Mouse (Mus musculus) kidney, adult 2 months (tissue): ENCODE measurements at regions not wholly inside any gene's neighbourhood (a gene's known extent, or its start where the extent isn't known, plus 50 kb on each side); places are given as distances from the start of the nearest gene placed in this dataset.

Experiments
- DNase-seq: peaks from one replicate; pipeline ENCODE4 v3.0.0; 2021
- H3K27ac ChIP-seq: fragments of 200-500 bp; 2 replicates; pipeline ENCODE4 v1.5.1; 2012; ENCODE audit warnings: low read depth, low read length, control low read depth, inconsistent platforms; ENCODE audit not compliant: insufficient read depth
- H3K27me3 ChIP-seq: fragments of 200-500 bp; replicated peaks from 2 replicates; pipeline ENCODE4 v1.6.1; 2012; ENCODE audit warnings: mild to moderate bottlenecking, moderate library complexity, low read length, inconsistent platforms; ENCODE audit not compliant: control insufficient read depth, insufficient read depth
- H3K36me3 ChIP-seq: fragments of 200-500 bp; 2 replicates; pipeline ENCODE4 v1.6.1; 2012; ENCODE audit warnings: mild to moderate bottlenecking, moderate library complexity, low read length, inconsistent platforms; ENCODE audit not compliant: control insufficient read depth, insufficient read depth
- H3K4me1 ChIP-seq: fragments of 200-500 bp; 2 replicates; pipeline ENCODE4 v1.6.1; 2011; ENCODE audit warnings: low read length; ENCODE audit not compliant: control insufficient read depth, insufficient read depth
- H3K4me3 ChIP-seq: fragments of 200-500 bp; 2 replicates; pipeline ENCODE4 v1.5.1; 2011; ENCODE audit warnings: mild to moderate bottlenecking, low read depth, low read length, control low read depth; ENCODE audit not compliant: insufficient read depth
- CTCF ChIP-seq: fragments of 200-500 bp; conservative IDR thresholded peaks from 2 replicates; pipeline ENCODE4 v1.5.1; 2011; ENCODE audit warnings: low read depth, mild to moderate bottlenecking, control low read depth, low read length, moderate library complexity, mixed read lengths; ENCODE audit not compliant: insufficient read depth, insufficient read length
- POLR2A ChIP-seq: fragments of 200-500 bp; IDR thresholded peaks from one replicate; pipeline ENCODE4 v1.6.1; 2011; ENCODE audit warnings: low read depth, low read length, control low read depth
- WGBS: fragments of 180-500 bp; shearing (Covaris S2); methylation state at CpG from one replicate; pipeline ENCODE4 v1.1.7; 2018; 5-methylcytosine and 5-hydroxymethylcytosine counted together

- H3K27me3 ChIP-seq: no peaks in the 10 kb centered on the region
- 29% methylated on average over 2 of the region's 2 CpGs for WGBS
- no peaks in the 10 kb centered on the region for H3K36me3 ChIP-seq
- H3K27ac ChIP-seq: no peak overlapping the region
- no peak for DNase-seq
- no peak overlapping the region for H3K4me3 ChIP-seq
- TF ChIP-seq POLR2A (no peak), CTCF (no peak)
- no peaks in the 10 kb centered on the region for H3K4me1 ChIP-seq
Observed at GRCm38 (mm10) chr7:63020042-63020441, 192.3 kb downstream of the Chrna7 start.

- no peak overlapping the region for H3K27ac ChIP-seq
- H3K4me1 ChIP-seq: no peaks in the 10 kb centered on the region
- no peaks in the 10 kb centered on the region for H3K36me3 ChIP-seq
- DNase-seq: no peak
- 78% methylated on average over 2 of the region's 2 CpGs for WGBS
- TF ChIP-seq CTCF: no peak
- TF ChIP-seq POLR2A: no peak
- no peaks in the 10 kb centered on the region for H3K27me3 ChIP-seq
- H3K4me3 ChIP-seq: no peak overlapping the region
Observed at GRCm38 (mm10) chr7:63018859-63019575, 193.4 kb downstream of the Chrna7 start.

GRCm38 (mm10) chr7:62981109-62981508, 157.6 kb upstream of the A26c2 start:
- Histone ChIP-seq H3K36me3 (no peaks in the 10 kb centered on the region), H3K27me3 (no peaks in the 10 kb centered on the region), H3K4me3 (no peak overlapping the region), H3K27ac (no peak overlapping the region), H3K4me1 (no peaks in the 10 kb centered on the region)
- TF ChIP-seq CTCF (no peak), POLR2A (no peak)
- WGBS: 4% methylated on average over 7 of the region's 7 CpGs
- peak; percentile 5 for DNase-seq
